Mouse (Mus musculus) embryonic fibroblast, embryonic 13.5 days (primary cell): ENCODE results near the gene Exoc4.

Experiments used
- CTCF ChIP-seq: IDR thresholded peaks from 2 replicates; pipeline ENCODE4 v1.5.1; 2011; ENCODE audit warnings: mild to moderate bottlenecking, control low read depth, low read length, moderate library complexity, borderline replicate concordance; ENCODE audit not compliant: insufficient read depth
- POLR2A ChIP-seq: IDR thresholded peaks from 2 replicates; pipeline ENCODE4 v1.6.1; 2011; ENCODE audit warnings: low read depth, mild to moderate bottlenecking, control low read depth, low read length, moderate library complexity

DNA sequence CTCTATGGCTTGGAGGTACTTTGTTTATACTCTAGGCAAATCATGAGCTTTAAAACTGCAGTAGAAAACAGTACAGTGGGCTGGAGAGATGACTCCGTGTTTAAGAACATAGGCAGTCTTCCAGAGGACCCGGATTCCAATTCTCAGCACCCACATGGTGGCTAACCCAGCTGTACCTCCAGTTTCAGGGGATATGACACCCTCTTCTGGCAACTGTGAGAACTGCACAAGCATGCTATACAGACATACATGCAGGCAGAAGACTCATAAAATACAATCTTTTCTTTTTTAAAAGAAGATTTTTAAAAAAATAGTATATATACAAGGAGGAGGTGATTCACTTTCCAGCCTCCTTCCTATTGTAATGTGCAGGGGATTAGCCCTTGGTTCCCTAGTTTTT, 701.2 kb downstream of the Exoc4 start:
- TF ChIP-seq CTCF (no peak), POLR2A (no peak)
